Mouse (Mus musculus): ENCODE data around the gene 4930548H24Rik. TPM values are rescaled to one million over a fixed set of nuclear protein-coding genes. Genes with fewer than 3 reads are reported as not detected.

Gene 4930548H24Rik
- polyA plus RNA-seq, 1 experiment, result 5.4 TPM

DNA sequence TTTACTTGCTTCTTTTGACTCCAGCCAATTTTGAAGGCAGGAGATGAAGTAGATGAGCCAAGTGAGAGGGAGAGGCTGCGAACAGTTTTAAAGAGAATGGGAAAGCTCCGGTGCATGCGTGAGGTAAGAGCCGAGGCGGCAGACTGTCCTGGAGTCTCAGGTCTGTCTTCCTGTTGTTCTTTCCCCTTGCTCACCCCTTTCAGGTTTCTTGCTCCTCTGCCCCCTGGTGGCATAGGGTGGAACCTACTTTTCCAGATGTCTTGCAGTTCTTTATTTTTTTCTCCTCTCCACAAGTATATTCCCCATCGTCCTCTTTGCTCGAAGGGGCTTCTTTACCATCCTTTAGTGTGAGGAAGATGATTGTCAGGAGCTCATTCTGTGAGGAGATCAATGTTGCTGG lies 15.2 kb upstream of the 4930548H24Rik start:
- Histone ChIP-seq H3K4me3 (ENCODE audit: control insufficient read depth, low read depth, low read length) (no peak overlapping the region), H3K36me3 (ENCODE audit: control insufficient read depth, insufficient read depth, low read length) (no peaks in the 10 kb centered on the region; the same call in 1 of the 2 replicates), H3K4me1 (ENCODE audit: control insufficient read depth, insufficient read depth, low read length) (no peaks in the 10 kb centered on the region), H3K27me3 (ENCODE audit: control insufficient read depth, insufficient read depth, low read length) (no peaks in the 10 kb centered on the region), H3K27ac (ENCODE audit: control insufficient read depth, insufficient read depth, low read depth, low read length) (no peak overlapping the region)
- no peak for TF ChIP-seq POLR2A (IDR thresholded peaks at IDR 0.05; ENCODE audit: control insufficient read depth, low read depth, low read length)
- TF ChIP-seq CTCF (IDR thresholded peaks at IDR 0.05; ENCODE audit: control insufficient read depth, insufficient read depth, insufficient replicate concordance, low read depth, low read length), result peak; percentile 24; the same call in 1 of the 2 replicates

DNA sequence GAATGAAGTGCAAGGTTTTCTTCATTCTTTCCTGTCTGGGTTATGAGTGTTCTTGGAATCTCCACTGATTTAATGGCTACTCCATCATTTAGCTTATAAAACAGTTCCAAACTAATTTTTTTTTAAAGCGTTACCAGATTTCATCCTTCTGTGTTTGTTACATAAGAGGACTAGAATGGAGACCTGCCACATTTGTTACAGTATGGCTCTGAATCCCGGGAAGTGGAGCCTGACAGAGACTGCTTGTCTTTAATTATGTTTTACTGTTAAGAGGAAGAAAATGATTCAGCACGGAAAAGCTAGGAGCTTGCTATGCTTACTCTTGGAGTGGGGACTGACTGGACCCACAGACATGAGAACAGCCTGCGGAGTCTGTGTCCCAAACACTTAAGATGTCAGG lies 5.0 kb upstream of the 4930548H24Rik start:
- Histone ChIP-seq H3K27me3 (ENCODE audit: control insufficient read depth, insufficient read depth, low read length) (no peaks in the 10 kb centered on the region), H3K4me3 (ENCODE audit: control insufficient read depth, low read depth, low read length) (no peak overlapping the region), H3K4me1 (ENCODE audit: control insufficient read depth, insufficient read depth, low read length) (no peaks in the 10 kb centered on the region), H3K27ac (ENCODE audit: control insufficient read depth, insufficient read depth, low read depth, low read length) (no peak overlapping the region), H3K36me3 (ENCODE audit: control insufficient read depth, insufficient read depth, low read length) (peaks cover 2% of the 10 kb centered on the region)
- TF ChIP-seq POLR2A (IDR thresholded peaks at IDR 0.05; ENCODE audit: control insufficient read depth, low read depth, low read length) (no peak), CTCF (IDR thresholded peaks at IDR 0.05; ENCODE audit: control insufficient read depth, insufficient read depth, insufficient replicate concordance, low read depth, low read length) (no peak)

DNA sequence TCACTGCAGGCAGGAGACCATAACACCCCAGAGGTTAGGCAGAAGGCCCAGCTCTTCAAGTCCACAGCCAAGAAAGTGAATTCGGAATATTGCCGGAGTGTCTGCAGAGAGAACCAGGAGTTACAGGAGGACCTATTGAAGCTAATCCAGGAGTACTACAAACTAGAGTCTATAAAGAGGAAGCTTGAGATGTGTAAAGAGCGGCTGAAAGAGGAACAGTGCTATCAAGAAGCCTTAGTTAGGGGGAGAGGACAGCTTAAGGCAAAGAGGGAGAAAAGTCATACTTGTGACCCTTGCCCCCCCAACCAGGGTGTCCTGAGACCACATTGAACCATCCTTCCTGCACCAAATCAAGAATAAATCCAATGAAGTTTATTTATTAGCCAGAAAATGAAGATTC lies 2.3 kb downstream of the 4930548H24Rik start:
- Histone ChIP-seq H3K27ac (ENCODE audit: control insufficient read depth, insufficient read depth, low read depth, low read length) (no peak overlapping the region), H3K4me1 (ENCODE audit: control insufficient read depth, insufficient read depth, low read length) (no peaks in the 10 kb centered on the region), H3K4me3 (ENCODE audit: control insufficient read depth, low read depth, low read length) (no peak overlapping the region), H3K27me3 (ENCODE audit: control insufficient read depth, insufficient read depth, low read length) (no peaks in the 10 kb centered on the region), H3K36me3 (ENCODE audit: control insufficient read depth, insufficient read depth, low read length) (no peaks in the 10 kb centered on the region)
- TF ChIP-seq CTCF (IDR thresholded peaks at IDR 0.05; ENCODE audit: control insufficient read depth, insufficient read depth, insufficient replicate concordance, low read depth, low read length), result no peak
- no peak for TF ChIP-seq POLR2A (IDR thresholded peaks at IDR 0.05; ENCODE audit: control insufficient read depth, low read depth, low read length)

DNA sequence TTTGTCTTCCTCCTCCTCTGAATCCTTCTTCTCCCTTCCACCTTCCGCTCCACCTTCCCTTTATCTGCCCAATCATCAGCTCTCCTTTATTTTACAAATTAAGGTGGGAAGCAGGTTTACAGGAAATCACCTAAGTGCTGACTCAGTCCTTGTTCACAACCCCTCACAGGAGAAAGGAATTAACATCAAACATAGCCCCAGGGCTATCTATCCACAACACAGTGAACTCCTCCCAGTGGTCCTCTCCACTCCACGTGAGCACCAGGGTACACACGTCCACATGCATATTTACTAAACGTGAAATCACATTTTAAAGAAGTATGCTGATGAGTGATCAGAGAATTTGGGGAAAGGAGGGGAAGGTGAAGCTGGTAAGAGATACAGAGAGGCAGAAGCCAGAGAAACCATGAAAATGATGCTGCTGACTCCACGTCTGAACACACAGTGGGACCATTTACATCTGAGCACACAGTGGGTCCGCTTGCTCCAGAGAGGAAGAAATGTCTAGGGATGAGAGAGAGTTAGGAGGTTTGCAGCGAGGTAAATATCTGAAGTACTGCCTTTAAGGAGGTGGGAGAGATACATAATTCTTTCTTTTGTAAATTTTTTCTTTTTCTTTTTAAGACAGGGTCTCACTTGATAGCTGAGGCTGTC lies 3.7 kb downstream of the 4930548H24Rik start:
- Histone ChIP-seq H3K27ac (ENCODE audit: control insufficient read depth, insufficient read depth, low read depth, low read length) (no peak overlapping the region), H3K36me3 (ENCODE audit: control insufficient read depth, insufficient read depth, low read length) (no peaks in the 10 kb centered on the region), H3K4me3 (ENCODE audit: control insufficient read depth, low read depth, low read length) (no peak overlapping the region), H3K27me3 (ENCODE audit: control insufficient read depth, insufficient read depth, low read length) (no peaks in the 10 kb centered on the region), H3K4me1 (ENCODE audit: control insufficient read depth, insufficient read depth, low read length) (peaks cover under 1% of the 10 kb centered on the region; the same call in 1 of the 2 replicates)
- TF ChIP-seq POLR2A (IDR thresholded peaks at IDR 0.05; ENCODE audit: control insufficient read depth, low read depth, low read length) (no peak), CTCF (IDR thresholded peaks at IDR 0.05; ENCODE audit: control insufficient read depth, insufficient read depth, insufficient replicate concordance, low read depth, low read length) (no peak)

DNA sequence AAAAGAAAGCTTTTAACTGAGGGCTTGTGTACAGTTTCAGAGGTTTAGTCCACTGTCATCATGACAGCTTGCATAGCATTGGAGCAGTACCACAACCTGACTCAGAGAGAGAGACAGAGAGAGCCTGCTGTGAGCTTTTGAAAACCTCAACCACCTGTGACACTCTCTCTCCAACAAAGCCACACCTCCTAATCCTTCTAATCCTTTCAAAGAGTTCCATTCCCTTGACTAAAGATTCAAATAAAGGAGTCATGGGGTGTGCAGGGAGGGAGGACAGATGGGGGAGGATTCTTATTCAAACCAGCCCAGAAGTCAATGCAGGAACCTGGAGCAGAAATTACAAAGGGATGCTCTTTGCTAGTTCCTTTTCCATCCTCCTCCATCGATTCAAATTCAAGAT lies 6.5 kb downstream of the 4930548H24Rik start:
- Histone ChIP-seq H3K4me3 (ENCODE audit: control insufficient read depth, low read depth, low read length) (no peak overlapping the region), H3K36me3 (ENCODE audit: control insufficient read depth, insufficient read depth, low read length) (no peaks in the 10 kb centered on the region), H3K27me3 (ENCODE audit: control insufficient read depth, insufficient read depth, low read length) (no peaks in the 10 kb centered on the region), H3K27ac (ENCODE audit: control insufficient read depth, insufficient read depth, low read depth, low read length) (no peak overlapping the region), H3K4me1 (ENCODE audit: control insufficient read depth, insufficient read depth, low read length) (peaks cover 8% of the 10 kb centered on the region)
- TF ChIP-seq CTCF (IDR thresholded peaks at IDR 0.05; ENCODE audit: control insufficient read depth, insufficient read depth, insufficient replicate concordance, low read depth, low read length) (no peak), POLR2A (IDR thresholded peaks at IDR 0.05; ENCODE audit: control insufficient read depth, low read depth, low read length) (no peak)

DNA sequence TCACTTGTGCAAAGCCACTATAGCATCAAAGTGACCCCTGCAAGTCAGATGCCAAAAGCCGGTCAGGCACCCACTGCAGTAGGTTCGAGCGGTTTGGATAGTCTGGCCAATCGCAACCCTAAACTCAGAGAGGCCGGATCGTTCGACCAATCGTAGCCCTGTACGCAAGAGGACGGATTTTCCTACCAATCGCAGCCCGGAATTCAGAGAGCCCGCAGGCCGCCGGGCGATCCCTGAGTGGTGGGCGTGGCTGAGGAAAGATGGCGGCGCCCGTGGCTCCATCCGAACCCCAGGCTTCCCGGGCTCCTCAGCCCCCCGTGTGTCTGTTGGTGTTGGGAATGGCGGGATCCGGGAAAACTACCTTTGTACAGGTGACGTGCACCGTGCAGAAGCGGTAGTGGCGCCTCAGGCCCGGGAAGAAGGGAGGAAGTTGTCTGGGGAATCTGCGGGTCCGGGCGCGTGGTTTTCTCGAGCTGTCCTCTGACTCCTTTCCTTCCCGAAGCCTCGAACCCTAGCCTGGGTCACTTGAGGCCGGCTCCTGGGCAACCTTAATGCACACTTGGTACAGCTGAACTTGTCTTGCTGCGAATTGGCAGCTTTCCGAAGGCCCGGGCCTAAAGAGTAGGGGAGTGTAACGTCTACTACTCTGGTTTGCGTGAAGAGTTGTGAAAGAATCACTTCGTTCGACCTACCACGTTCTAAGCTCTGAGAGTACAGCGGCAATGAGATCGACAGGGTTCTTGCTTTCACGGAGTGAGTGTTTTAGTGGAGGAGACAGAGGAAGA lies 9.2 kb downstream of the 4930548H24Rik start, which contains the start of gene Gpn1:
Gene Gpn1, plus strand, starts transcription at position 229 of the 785 bp plus-strand sequence.
- H3K4me1 ChIP-seq (ENCODE audit: control insufficient read depth, insufficient read depth, low read length), result peaks cover 8% of the 10 kb centered on the region
- peak; percentile 75 for TF ChIP-seq POLR2A (IDR thresholded peaks at IDR 0.05; ENCODE audit: control insufficient read depth, low read depth, low read length)
- no peak for TF ChIP-seq CTCF (IDR thresholded peaks at IDR 0.05; ENCODE audit: control insufficient read depth, insufficient read depth, insufficient replicate concordance, low read depth, low read length)
- H3K27me3 ChIP-seq (ENCODE audit: control insufficient read depth, insufficient read depth, low read length), result no peaks in the 10 kb centered on the region
- no peaks in the 10 kb centered on the region; the same call in 1 of the 2 replicates for H3K36me3 ChIP-seq (ENCODE audit: control insufficient read depth, insufficient read depth, low read length)
- H3K4me3 ChIP-seq (ENCODE audit: control insufficient read depth, low read depth, low read length), result peak within 1 kb of the TSS; percentile 97
- peak within 1 kb of the TSS; percentile 91 for H3K27ac ChIP-seq (ENCODE audit: control insufficient read depth, insufficient read depth, low read depth, low read length)

DNA sequence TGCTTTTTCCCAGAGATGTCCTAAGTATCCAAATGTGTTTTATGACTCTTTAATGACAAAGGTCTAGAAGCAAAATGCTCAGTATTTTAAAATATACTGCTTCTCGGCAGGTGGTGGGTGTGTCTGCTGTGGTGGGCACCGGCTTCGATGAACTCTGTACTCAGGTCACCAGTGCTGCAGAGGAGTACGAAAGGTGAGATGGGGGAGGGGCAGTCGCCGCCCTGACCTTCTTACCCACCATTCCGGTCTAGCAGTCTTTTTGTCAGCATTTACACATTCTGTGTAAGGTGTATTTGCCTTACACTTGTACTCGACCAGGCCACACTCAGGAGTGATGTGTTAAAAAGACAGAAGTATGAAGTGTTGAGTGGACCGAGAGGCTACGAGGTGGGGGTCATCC lies 19.3 kb downstream of the 4930548H24Rik start:
- H3K4me1 ChIP-seq (ENCODE audit: control insufficient read depth, insufficient read depth, low read length), result no peaks in the 10 kb centered on the region
- H3K27ac ChIP-seq (ENCODE audit: control insufficient read depth, insufficient read depth, low read depth, low read length), result no peak overlapping the region
- no peak overlapping the region for H3K4me3 ChIP-seq (ENCODE audit: control insufficient read depth, low read depth, low read length)
- H3K36me3 ChIP-seq (ENCODE audit: control insufficient read depth, insufficient read depth, low read length), result peaks cover 2% of the 10 kb centered on the region
- TF ChIP-seq CTCF (IDR thresholded peaks at IDR 0.05; ENCODE audit: control insufficient read depth, insufficient read depth, insufficient replicate concordance, low read depth, low read length) (no peak), POLR2A (IDR thresholded peaks at IDR 0.05; ENCODE audit: control insufficient read depth, low read depth, low read length) (no peak)
- H3K27me3 ChIP-seq (ENCODE audit: control insufficient read depth, insufficient read depth, low read length), result no peaks in the 10 kb centered on the region
